Mouse (Mus musculus) spleen, adult 2 months (tissue): ENCODE results near the gene Gak. TPM values are rescaled to one million over a fixed set of nuclear protein-coding genes. Genes with fewer than 3 reads are reported as not detected.

ENCODE experiments used
- DNase-seq, 2 experiments: peaks; one replicate each; pipeline versions ENCODE4 v3.0.0 to v3.0.0-alpha.2; 2012 to 2021; ENCODE audit warnings: low spot score in 2 of 2, low read depth in 1 of 2
- H3K27ac ChIP-seq: fragments of 200-500 bp; 2 replicates; pipeline ENCODE4 v1.5.1; 2012; ENCODE audit warnings: low read length, inconsistent platforms; ENCODE audit not compliant: insufficient read depth
- H3K27me3 ChIP-seq: fragments of 200-500 bp; 2 replicates; pipeline ENCODE4 v1.6.1; 2012; ENCODE audit warnings: mild to moderate bottlenecking, moderate library complexity, low read length, inconsistent platforms; ENCODE audit not compliant: control insufficient read depth, insufficient read depth
- H3K36me3 ChIP-seq: fragments of 200-500 bp; 2 replicates; pipeline ENCODE4 v1.6.1; 2012; ENCODE audit warnings: mild to moderate bottlenecking, low read length, inconsistent platforms; ENCODE audit not compliant: control insufficient read depth, insufficient read depth
- H3K4me1 ChIP-seq: fragments of 200-500 bp; 2 replicates; pipeline ENCODE4 v1.6.1; 2011; ENCODE audit warnings: inconsistent platforms; ENCODE audit not compliant: control insufficient read depth, insufficient read depth, insufficient read length
- H3K4me3 ChIP-seq: fragments of 200-500 bp; 2 replicates; pipeline ENCODE4 v1.5.1; 2011; ENCODE audit warnings: mild to moderate bottlenecking, inconsistent platforms; ENCODE audit not compliant: insufficient read depth, insufficient read length; ENCODE audit errors: extremely low read depth
- CTCF ChIP-seq: fragments of 200-500 bp; IDR thresholded peaks from 2 replicates; pipeline ENCODE4 v1.5.1; 2011; ENCODE audit warnings: mild to moderate bottlenecking, inconsistent platforms; ENCODE audit not compliant: insufficient read depth, insufficient read length, insufficient replicate concordance; ENCODE audit errors: extremely low read depth
- POLR2A ChIP-seq: fragments of 200-500 bp; IDR thresholded peaks from 2 replicates; pipeline ENCODE4 v1.6.1; 2011; ENCODE audit warnings: low read depth, low read length, inconsistent platforms
- WGBS: fragments of 180-500 bp; shearing (Covaris S2); methylation state at CpG from one replicate; pipeline ENCODE4 v1.1.7; 2018; 5-methylcytosine and 5-hydroxymethylcytosine counted together
- polyA plus RNA-seq: library from polyadenylated mRNA; depleted of rRNA; stranded (reverse); fragments of >200 nt; gene quantifications from 2 replicates; pipeline ENCODE4 v1.2.3, GENCODE M21; 2012; rRNA removed

The Gak gene
- polyA plus RNA-seq, 1 experiment, result 69.2 TPM

GRCm38 (mm10) chr5:108520153-108520552, 109.4 kb downstream of the Gak start:
- no peaks in the 10 kb centered on the region for H3K27me3 ChIP-seq
- 66% methylated on average over 7 of the region's 7 CpGs for WGBS
- no peak for DNase-seq
- no peaks in the 10 kb centered on the region for H3K4me1 ChIP-seq
- TF ChIP-seq CTCF (no peak), POLR2A (no peak)
- no peak overlapping the region for H3K4me3 ChIP-seq
- no peaks in the 10 kb centered on the region for H3K36me3 ChIP-seq
- H3K27ac ChIP-seq, result no peak overlapping the region

Other genes with a start within 250 kb of the Gak start
- gene Pde6b, start 241.4 kb downstream of the Gak start, polyA plus RNA-seq, result not detected in 2 replicates
- gene Atp5k, start 195.3 kb downstream of the Gak start, polyA plus RNA-seq, result 18.3 and 18.7 TPM in 2 replicates
- 3.7 and 3.8 TPM in 2 replicates for gene Mfsd7a, start 180.9 kb downstream of the Gak start, polyA plus RNA-seq
- 3.1 and 3.9 TPM in 2 replicates for gene Pcgf3, start 168.5 kb downstream of the Gak start, polyA plus RNA-seq
- gene Cplx1, start 79.7 kb downstream of the Gak start, polyA plus RNA-seq, result 0.05 TPM in 1 of 2 replicates, not detected in the other
- gene Tmem175, start within 50 bp of the Gak start, polyA plus RNA-seq, result 33.2 and 34.0 TPM in 2 replicates
- gene Idua, start 30.6 kb upstream of the Gak start, polyA plus RNA-seq, result 35.8 and 37.1 TPM in 2 replicates
- 18.6 and 21.0 TPM in 2 replicates for gene Dgkq, start 39.9 kb upstream of the Gak start, polyA plus RNA-seq
- 1.0 and 3.1 TPM in 2 replicates for gene Slc26a1, start 45.8 kb upstream of the Gak start, polyA plus RNA-seq
- gene Fgfrl1, start 62.6 kb upstream of the Gak start, polyA plus RNA-seq, result 10.1 and 12.6 TPM in 2 replicates
- 1.4 and 2.5 TPM in 2 replicates for gene Rnf212, start 145.2 kb upstream of the Gak start, polyA plus RNA-seq
- gene Tmed11, start 165.6 kb upstream of the Gak start, polyA plus RNA-seq, result 0.54 and 0.75 TPM in 2 replicates
- not detected in 2 replicates for gene Vmn2r8, start 179.1 kb upstream of the Gak start, polyA plus RNA-seq
- not detected in 2 replicates for gene Vmn2r9, start 222.8 kb upstream of the Gak start, polyA plus RNA-seq